Mouse (Mus musculus) stomach, postnatal 0 days (tissue): ENCODE measurements around the gene Tead4. TPM values are rescaled to one million over a fixed set of nuclear protein-coding genes. Genes with fewer than 3 reads are reported as not detected.

Experiments
- ATAC-seq: fragments of 200-750 bp; cut with Nextera tagmentation; 2 replicates; pipeline ENCODE4 v1.8.0; 2017; ENCODE audit not compliant: low FRiP score, low TSS enrichment
- DNase-seq: peaks from one replicate; pipeline ENCODE4 v3.0.0-alpha.2; 2016; ENCODE audit warnings: low spot score
- H3K27ac ChIP-seq: fragments of 300-500 bp; sonication (generic); replicated peaks from 2 replicates; pipeline ENCODE4 v1.5.1; 2014; ENCODE audit warnings: mild to moderate bottlenecking, control low read depth
- H3K27me3 ChIP-seq: fragments of 300-500 bp; sonication (generic); 2 replicates; pipeline ENCODE4 v1.6.1; 2014; ENCODE audit warnings: low read length; ENCODE audit not compliant: control insufficient read depth, insufficient read depth
- H3K36me3 ChIP-seq: fragments of 300-500 bp; sonication (generic); 2 replicates; pipeline ENCODE4 v1.6.1; 2014; ENCODE audit warnings: low read length, mixed read lengths; ENCODE audit not compliant: control insufficient read depth, insufficient read depth
- H3K4me1 ChIP-seq: fragments of 300-500 bp; sonication (generic); replicated peaks from 2 replicates; pipeline ENCODE4 v1.6.1; 2014; ENCODE audit warnings: antibody characterized with exemption; ENCODE audit not compliant: control insufficient read depth, insufficient read depth
- H3K4me2 ChIP-seq: fragments of 300-500 bp; sonication (generic); replicated peaks from 2 replicates; pipeline ENCODE4 v1.6.1; 2014; ENCODE audit warnings: low read depth, mild to moderate bottlenecking, control low read depth, moderate library complexity
- H3K4me3 ChIP-seq: fragments of 300-500 bp; sonication (generic); 2 replicates; pipeline ENCODE4 v1.5.1; 2014; ENCODE audit warnings: low read depth, low read length, control low read depth
- H3K9ac ChIP-seq: fragments of 300-500 bp; sonication (generic); 2 replicates; pipeline ENCODE4 v1.6.1; 2014; ENCODE audit warnings: mild to moderate bottlenecking, low read length, control low read depth, mixed read lengths
- H3K9me3 ChIP-seq: fragments of 300-500 bp; sonication (generic); 2 replicates; pipeline ENCODE4 v1.6.1; 2016; ENCODE audit warnings: low read length; ENCODE audit not compliant: control insufficient read depth
- CTCF ChIP-seq: IDR thresholded peaks from 2 replicates; pipeline ENCODE4 v1.5.1; 2016; ENCODE audit warnings: antibody characterized with exemption, low read depth, mild to moderate bottlenecking, moderate library complexity
- EP300 ChIP-seq: optimal IDR thresholded peaks from 2 replicates; pipeline ENCODE3; 2016; ENCODE audit warnings: antibody characterized with exemption
- WGBS: fragments of 180-500 bp; shearing (Covaris S2); extraction: QIAGEN DNeasy Blood & Tissue Kit; methylation state at CpG from one replicate; pipeline ENCODE4 v1.1.7; 2014; 5-methylcytosine and 5-hydroxymethylcytosine counted together
- polyA plus RNA-seq: library from polyadenylated mRNA; unstranded; fragments of >200 nt; fragmentation: Nextera tagmentation; extraction: Ambion mirVana; gene quantifications from 2 replicates; pipeline ENCODE4 v1.2.1, GENCODE M21; 2015

Tead4 gene
- polyA plus RNA-seq, 1 experiment from 2014 or later = 1.5 TPM

DNA sequence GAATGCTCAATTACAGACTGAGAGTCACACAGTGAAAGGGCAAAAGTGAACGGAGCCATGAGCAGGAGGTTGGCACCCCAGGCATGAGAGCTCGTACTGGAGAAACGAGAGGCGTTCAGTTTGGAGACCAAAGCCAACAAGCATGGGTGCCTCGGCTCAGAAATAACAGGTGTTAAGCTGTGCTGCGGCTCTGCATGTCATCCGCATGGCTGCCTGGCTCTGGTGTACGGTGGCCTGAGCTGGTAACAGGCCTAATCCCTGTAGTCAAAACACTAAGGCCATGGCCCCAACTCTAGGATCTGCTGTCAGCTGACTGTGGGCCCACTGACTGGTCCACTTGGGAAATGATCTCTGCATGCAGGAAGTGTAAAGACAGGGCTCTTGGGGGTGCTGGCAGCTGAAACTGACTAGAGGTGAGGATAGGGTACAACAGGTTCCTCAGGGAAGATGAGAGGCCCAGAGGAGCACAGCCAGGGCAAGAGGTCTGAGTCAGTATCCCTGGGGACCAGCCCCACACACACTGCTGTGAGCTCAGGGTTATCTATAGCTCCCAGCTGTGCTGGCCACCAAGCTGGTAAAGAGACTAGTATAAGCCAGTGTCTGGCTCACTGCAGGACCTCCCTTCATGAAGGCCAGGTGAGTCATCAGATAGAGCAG lies 35.6 kb downstream of the Tead4 start:
- H3K36me3 ChIP-seq = no peaks in the 10 kb centered on the region
- H3K4me3 ChIP-seq = no peak overlapping the region
- no peaks in the 10 kb centered on the region for H3K27me3 ChIP-seq
- H3K9ac ChIP-seq = no peak overlapping the region
- DNase-seq = no peak
- TF ChIP-seq CTCF (no peak), EP300 (no peak)
- no peaks in the 10 kb centered on the region for H3K4me1 ChIP-seq
- H3K9me3 ChIP-seq = no peaks in the 10 kb centered on the region
- 82% methylated on average over 8 of the region's 8 CpGs for WGBS
- no peak overlapping the region for H3K27ac ChIP-seq
- no peak for ATAC-seq
- no peak overlapping the region for H3K4me2 ChIP-seq

DNA sequence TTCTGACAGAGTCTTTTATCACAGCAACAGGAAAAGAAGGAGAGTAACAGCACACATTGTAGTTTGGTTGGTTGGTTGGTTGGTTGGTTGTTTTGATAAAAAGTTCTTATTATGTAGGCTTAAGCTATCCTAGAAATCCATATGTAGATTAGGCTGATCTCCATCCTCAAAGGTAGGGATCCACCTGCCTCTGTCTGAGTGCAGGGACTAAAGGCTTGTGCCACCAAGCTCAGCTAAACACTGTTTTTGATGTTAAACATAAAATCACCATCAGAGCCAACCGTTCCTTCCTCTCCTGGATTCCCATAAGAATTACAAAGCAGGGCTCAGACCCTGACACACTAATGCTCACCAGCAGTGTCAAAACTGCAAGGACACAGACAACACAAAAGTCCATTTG lies 39.1 kb downstream of the Tead4 start:
- ATAC-seq (no peak), DNase-seq (no peak)
- Histone ChIP-seq H3K27ac (no peak overlapping the region), H3K27me3 (no peaks in the 10 kb centered on the region), H3K4me2 (no peak overlapping the region), H3K4me1 (no peaks in the 10 kb centered on the region), H3K36me3 (no peaks in the 10 kb centered on the region), H3K4me3 (no peak overlapping the region), H3K9me3 (no peaks in the 10 kb centered on the region), H3K9ac (no peak overlapping the region)
- TF ChIP-seq CTCF = no peak
- no peak for TF ChIP-seq EP300
- WGBS = 63% methylated on average over 1 of the region's 1 CpGs

DNA sequence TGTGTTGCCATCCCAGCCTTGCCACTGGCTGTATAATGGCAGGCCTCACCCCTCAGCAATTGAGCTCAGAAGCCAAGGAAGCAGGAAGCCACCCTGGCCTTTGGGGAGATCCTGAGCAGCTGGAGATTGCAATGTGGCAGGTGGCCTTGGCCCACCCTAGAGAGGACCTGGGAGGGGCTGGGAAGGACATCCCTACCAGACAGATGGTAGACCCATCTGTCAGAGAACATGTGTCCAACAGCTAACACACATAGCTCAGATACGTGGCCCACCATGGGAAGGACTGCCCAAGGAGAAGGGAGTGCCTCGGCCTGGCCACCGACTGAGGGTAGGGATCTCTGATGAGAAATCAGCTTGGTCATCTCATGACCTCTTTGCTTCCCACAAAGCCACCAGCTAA lies 41.4 kb downstream of the Tead4 start:
- 91% methylated on average over 3 of the region's 3 CpGs for WGBS
- TF ChIP-seq EP300 = no peak
- TF ChIP-seq CTCF = no peak

DNA sequence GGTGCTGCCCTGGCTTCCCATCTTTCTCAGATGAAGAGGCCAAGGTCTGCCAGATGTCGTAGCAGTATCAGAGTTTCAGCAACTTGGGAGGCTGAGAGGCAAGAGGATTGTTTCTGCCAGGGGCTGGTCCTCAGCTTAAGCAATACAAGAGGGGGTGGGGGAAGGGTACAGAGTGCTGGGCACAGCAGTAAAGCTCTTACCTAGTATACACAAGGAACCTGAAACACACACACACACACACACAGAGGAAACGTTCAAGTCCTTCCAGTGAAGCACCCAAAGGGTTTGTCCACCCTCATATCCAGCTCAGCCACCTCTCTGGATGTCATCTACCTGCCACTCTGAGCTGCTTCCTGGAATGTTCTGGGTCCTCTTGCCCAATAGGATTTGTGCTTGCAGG lies 44.7 kb downstream of the Tead4 start:
- ATAC-seq = no peak
- 58% methylated on average over 2 of the region's 2 CpGs for WGBS

More for the DNA sequence above, 41.4 kb downstream of the Tead4 start:
- Histone ChIP-seq H3K9me3 (no peaks in the 10 kb centered on the region), H3K27ac (no peak overlapping the region), H3K4me2 (no peak overlapping the region), H3K4me3 (no peak overlapping the region), H3K4me1 (no peaks in the 10 kb centered on the region), H3K9ac (no peak overlapping the region), H3K27me3 (no peaks in the 10 kb centered on the region), H3K36me3 (no peaks in the 10 kb centered on the region)
- DNase-seq (no peak), ATAC-seq (no peak)

DNA sequence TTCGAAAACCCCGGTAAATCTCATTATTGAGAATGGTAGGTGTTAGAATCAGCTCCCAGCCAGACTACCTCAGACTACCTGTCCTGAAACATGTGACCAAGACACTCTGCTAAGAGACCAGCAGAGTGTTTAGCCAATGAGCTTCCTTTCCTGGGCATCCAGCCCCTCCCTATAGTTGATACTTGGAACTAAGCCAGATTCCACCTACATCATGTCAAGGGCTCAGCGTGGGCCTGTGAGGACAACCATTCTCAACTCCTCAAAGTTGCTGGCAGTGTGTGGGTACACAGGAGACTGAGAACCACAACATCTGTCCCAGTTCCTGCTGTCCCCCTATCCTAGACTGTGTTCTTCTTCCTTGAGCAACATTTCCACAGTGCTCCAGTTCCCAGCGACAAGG lies 45.3 kb downstream of the Tead4 start:
- Histone ChIP-seq H3K27me3 (no peaks in the 10 kb centered on the region), H3K9ac (no peak overlapping the region), H3K4me3 (no peak overlapping the region), H3K36me3 (no peaks in the 10 kb centered on the region), H3K4me1 (no peaks in the 10 kb centered on the region), H3K9me3 (no peaks in the 10 kb centered on the region), H3K27ac (no peak overlapping the region), H3K4me2 (no peak overlapping the region)
- no peak for DNase-seq
- ATAC-seq = no peak
- WGBS = 69% methylated on average over 4 of the region's 4 CpGs
- no peak for TF ChIP-seq EP300
- TF ChIP-seq CTCF = no peak

More for the DNA sequence above, 44.7 kb downstream of the Tead4 start:
- TF ChIP-seq EP300 (no peak), CTCF (no peak)
- no peak for DNase-seq
- Histone ChIP-seq H3K27ac (0 out of 2 replicates have a peak overlapping the region, but pooled peaks have one; percentile 24), H3K9ac (no peak overlapping the region), H3K27me3 (no peaks in the 10 kb centered on the region), H3K4me1 (no peaks in the 10 kb centered on the region), H3K4me3 (no peak overlapping the region), H3K4me2 (no peak overlapping the region), H3K9me3 (no peaks in the 10 kb centered on the region), H3K36me3 (no peaks in the 10 kb centered on the region)

DNA sequence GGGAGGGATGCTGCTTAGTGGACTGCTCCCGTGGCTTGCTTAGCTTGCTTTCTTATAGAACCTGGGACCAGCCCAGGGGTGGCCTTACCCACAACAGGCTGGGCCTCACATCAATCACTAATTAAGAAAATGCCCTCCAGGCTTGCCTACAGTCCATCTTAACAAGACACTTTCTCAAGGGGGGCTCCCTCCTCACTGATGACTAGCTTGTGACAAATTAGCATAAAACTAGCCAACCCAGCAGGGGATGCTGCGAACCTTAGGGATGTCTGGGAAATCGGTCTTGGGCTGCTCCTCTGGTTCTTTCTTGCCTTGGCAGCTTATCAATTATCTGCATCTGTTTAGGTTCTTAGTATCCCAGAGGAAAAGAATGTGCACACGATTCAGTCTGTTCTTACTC lies 46.1 kb downstream of the Tead4 start:
- WGBS = 60% methylated on average over 4 of the region's 4 CpGs
- H3K4me2 ChIP-seq = no peak overlapping the region
- H3K27me3 ChIP-seq = no peaks in the 10 kb centered on the region
- no peak overlapping the region for H3K9ac ChIP-seq
- TF ChIP-seq CTCF (no peak), EP300 (no peak)
- H3K4me3 ChIP-seq = no peak overlapping the region
- H3K27ac ChIP-seq = no peak overlapping the region
- DNase-seq (no peak), ATAC-seq (no peak)
- no peaks in the 10 kb centered on the region for H3K9me3 ChIP-seq
- H3K4me1 ChIP-seq = no peaks in the 10 kb centered on the region
- H3K36me3 ChIP-seq = no peaks in the 10 kb centered on the region
